Mouse (Mus musculus) myocyte (in vitro differentiated cells): Measurements from ENCODE around the gene Ncoa3. TPM values are rescaled to one million over a fixed set of nuclear protein-coding genes. Genes with fewer than 3 reads are reported as not detected.
"Not testable (repeated sequence)": the region's sequence is repeated elsewhere in the genome, so short reads cannot be mapped to it uniquely, and the experiment has no call there.

Source experiments
- H3K27me3 ChIP-seq: one replicate; pipeline ENCODE4 v1.6.1; 2011; ENCODE audit not compliant: control insufficient read depth, insufficient read depth, insufficient read length
- H3K36me3 ChIP-seq: one replicate; pipeline ENCODE4 v1.6.1; 2011; ENCODE audit not compliant: control insufficient read depth, insufficient read depth
- H3K4me2 ChIP-seq: one replicate; pipeline ENCODE4 v1.6.1; 2011; ENCODE audit warnings: low read depth, control low read depth
- H3K4me3 ChIP-seq: one replicate; pipeline ENCODE4 v1.5.1; 2011; ENCODE audit warnings: mild to moderate bottlenecking, control low read depth, moderate library complexity
- H3K79me2 ChIP-seq: one replicate; pipeline ENCODE4 v1.6.1; 2011; ENCODE audit not compliant: control insufficient read depth, insufficient read depth
- H3ac ChIP-seq: one replicate; pipeline ENCODE4 v1.6.1; 2011; ENCODE audit not compliant: control insufficient read depth, insufficient read length
- CEBPB ChIP-seq: IDR thresholded peaks from 2 replicates; pipeline ENCODE4 v1.6.1; 2011; ENCODE audit warnings: mild to moderate bottlenecking, moderate library complexity; ENCODE audit not compliant: poor library complexity, insufficient read depth, severe bottlenecking
- E2F4 ChIP-seq: IDR thresholded peaks from one replicate; pipeline ENCODE4 v1.6.1; 2011; ENCODE audit warnings: mild to moderate bottlenecking, control low read depth, moderate library complexity; ENCODE audit not compliant: insufficient read depth
- MAX ChIP-seq: IDR thresholded peaks from one replicate; pipeline ENCODE4 v1.6.1; 2011; ENCODE audit warnings: low read depth, mild to moderate bottlenecking, control low read depth
- MYOD1 ChIP-seq, 3 experiments: IDR thresholded peaks; one replicate each; pipeline ENCODE4 v1.6.1; 2011; ENCODE audit warnings: control low read depth in 2 of 3, low read depth in 2 of 3, mild to moderate bottlenecking in 2 of 3, moderate library complexity in 1 of 3; ENCODE audit not compliant: insufficient read length in 2 of 3, control insufficient read depth in 1 of 3
- MYOG ChIP-seq, 3 experiments: IDR thresholded peaks; one replicate each; pipeline ENCODE4 v1.6.1; 2011; ENCODE audit warnings: control low read depth in 2 of 3, low read depth in 2 of 3, mild to moderate bottlenecking in 2 of 3; ENCODE audit not compliant: insufficient read length in 2 of 3, control insufficient read depth in 1 of 3, insufficient read depth in 1 of 3
- POLR2A ChIP-seq: IDR thresholded peaks from one replicate; pipeline ENCODE4 v1.6.1; 2011; ENCODE audit warnings: low read depth, mild to moderate bottlenecking, control low read depth, moderate library complexity; ENCODE audit not compliant: insufficient read length
- POLR2AphosphoS2 ChIP-seq: IDR thresholded peaks from one replicate; pipeline ENCODE4 v1.6.1; 2011; ENCODE audit warnings: low read depth, control low read depth; ENCODE audit not compliant: insufficient read length
- REST ChIP-seq: IDR thresholded peaks from one replicate; pipeline ENCODE4 v1.6.1; 2011; ENCODE audit warnings: mild to moderate bottlenecking, control low read depth, moderate library complexity; ENCODE audit not compliant: insufficient read depth, insufficient read length
- SRF ChIP-seq: IDR thresholded peaks from one replicate; pipeline ENCODE4 v1.6.1; 2011; ENCODE audit warnings: low read depth; ENCODE audit not compliant: control insufficient read depth, insufficient read length
- TCF12 ChIP-seq: IDR thresholded peaks from one replicate; pipeline ENCODE4 v1.6.1; 2011; ENCODE audit warnings: mild to moderate bottlenecking, control low read depth; ENCODE audit not compliant: poor library complexity, insufficient read depth, severe bottlenecking
- TCF3 ChIP-seq: IDR thresholded peaks from one replicate; pipeline ENCODE4 v1.6.1; 2011; ENCODE audit warnings: low read depth, control low read depth; ENCODE audit not compliant: insufficient read length
- USF1 ChIP-seq: IDR thresholded peaks from one replicate; pipeline ENCODE4 v1.6.1; 2011; ENCODE audit warnings: low read depth, mild to moderate bottlenecking, control low read depth, moderate library complexity
- polyA plus RNA-seq: library from polyadenylated mRNA; unstranded; fragments of >200 nt; fragmentation: generic; extraction: Trizol; gene quantifications from one replicate; pipeline ENCODE4 v1.2.1, GENCODE M21; 2012; ENCODE audit warnings: missing spikeins

The Ncoa3 gene
- 5.8 TPM for polyA plus RNA-seq

DNA sequence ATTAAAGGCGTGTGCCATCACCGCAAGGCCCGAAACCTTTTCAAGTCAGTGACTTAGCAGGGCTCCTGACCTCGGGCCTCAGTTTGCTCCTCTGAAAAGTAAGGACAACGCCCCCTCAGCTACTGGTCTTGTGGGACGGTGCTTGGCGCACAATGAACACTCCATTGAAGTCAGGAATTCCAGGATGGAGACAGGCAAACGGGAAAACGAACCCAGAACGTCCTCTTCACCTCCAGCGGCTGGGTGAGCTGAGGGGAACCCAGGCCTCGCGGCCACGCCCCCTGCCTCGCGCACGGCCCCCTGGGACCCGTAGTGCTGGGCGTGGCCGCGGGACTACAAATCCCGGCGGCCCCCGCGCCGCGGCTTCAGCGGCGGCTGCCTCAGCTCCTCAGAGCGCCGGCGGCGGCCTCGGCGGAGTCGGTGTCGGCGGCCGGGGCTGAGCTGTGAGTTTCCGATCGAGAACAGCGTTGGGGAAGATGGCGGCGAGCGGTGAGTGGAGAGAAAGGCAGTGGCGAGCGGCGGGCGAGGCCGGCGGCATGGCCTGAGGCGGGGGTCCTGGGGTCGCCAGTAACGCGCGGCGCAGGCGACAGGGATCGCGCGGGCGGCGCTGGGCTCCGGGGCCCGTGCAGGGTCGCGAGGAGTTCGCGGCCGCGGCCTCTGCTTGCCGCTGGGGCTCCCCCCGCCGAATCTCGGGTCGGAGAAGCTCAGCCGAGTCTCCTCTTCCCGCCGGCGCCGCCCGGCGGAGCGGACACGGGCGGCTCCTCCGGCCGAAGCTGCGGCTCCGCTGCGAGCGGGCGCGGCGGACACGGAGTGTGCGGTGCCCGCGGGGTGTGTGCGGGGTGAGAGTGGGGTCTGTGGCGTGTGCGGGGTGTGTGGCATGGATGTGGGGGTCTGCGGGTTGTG lies at the start of gene Ncoa3:
Gene Ncoa3, plus strand, starts transcription at position 367 of the 903 bp plus-strand sequence.
- no peaks in the 10 kb centered on the region for H3K36me3 ChIP-seq
- peak within 1 kb of the TSS; percentile 94 for H3K4me2 ChIP-seq
- H3ac ChIP-seq: peak within 1 kb of the TSS; percentile 72
- no peaks in the 10 kb centered on the region for H3K27me3 ChIP-seq
- TF ChIP-seq CEBPB (no peak), POLR2A (peak; percentile 94), SRF (no peak), MYOD1 (IDR thresholded peaks at IDR 0.05; ENCODE audit: control insufficient read depth in 1 of 3, insufficient read length in 2 of 3, low read depth in 2 of 3) (peak in 1 of 3 experiments; percentile 17), USF1 (no peak), POLR2AphosphoS2 (peak; percentile 94), MAX (no peak), E2F4 (no peak), TCF12 (no peak), MYOG (IDR thresholded peaks at IDR 0.05; ENCODE audit: control insufficient read depth in 1 of 3, insufficient read depth in 1 of 3, insufficient read length in 2 of 3, low read depth in 2 of 3) (no peak), TCF3 (no peak), REST (no peak)
- H3K4me3 ChIP-seq: peak within 1 kb of the TSS; percentile 41
- H3K79me2 ChIP-seq: peaks cover 42% of the 10 kb centered on the region

DNA sequence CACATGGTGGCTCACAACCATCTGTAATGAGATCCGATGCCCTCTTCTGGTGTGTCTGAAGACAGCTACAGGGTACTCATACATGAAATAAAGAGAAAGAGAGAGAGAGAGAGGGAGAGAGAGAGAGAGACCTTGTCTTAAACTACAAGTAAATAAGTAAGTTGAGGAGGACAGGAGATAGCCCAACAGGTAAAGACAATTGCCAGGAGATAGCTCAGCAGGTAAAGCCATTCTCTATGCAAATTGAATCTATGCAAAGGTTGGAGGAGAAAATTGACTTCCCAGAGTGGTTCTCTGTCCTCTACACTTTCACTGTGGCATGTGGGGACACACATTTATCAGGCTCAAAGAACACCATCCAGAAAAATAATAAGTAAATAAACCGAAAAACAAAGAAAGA lies 49.3 kb upstream of the Ncoa3 start:
- H3K27me3 ChIP-seq: no peaks in the 10 kb centered on the region
- no peak overlapping the region for H3K4me3 ChIP-seq
- H3K79me2 ChIP-seq: no peaks in the 10 kb centered on the region
- H3K36me3 ChIP-seq: no peaks in the 10 kb centered on the region
- TF ChIP-seq SRF: no peak
- TF ChIP-seq CEBPB: no peak
- TF ChIP-seq MAX: no peak
- no peak for TF ChIP-seq USF1
- no peak for TF ChIP-seq E2F4
- no peak overlapping the region for H3K4me2 ChIP-seq
- no peak overlapping the region for H3ac ChIP-seq

DNA sequence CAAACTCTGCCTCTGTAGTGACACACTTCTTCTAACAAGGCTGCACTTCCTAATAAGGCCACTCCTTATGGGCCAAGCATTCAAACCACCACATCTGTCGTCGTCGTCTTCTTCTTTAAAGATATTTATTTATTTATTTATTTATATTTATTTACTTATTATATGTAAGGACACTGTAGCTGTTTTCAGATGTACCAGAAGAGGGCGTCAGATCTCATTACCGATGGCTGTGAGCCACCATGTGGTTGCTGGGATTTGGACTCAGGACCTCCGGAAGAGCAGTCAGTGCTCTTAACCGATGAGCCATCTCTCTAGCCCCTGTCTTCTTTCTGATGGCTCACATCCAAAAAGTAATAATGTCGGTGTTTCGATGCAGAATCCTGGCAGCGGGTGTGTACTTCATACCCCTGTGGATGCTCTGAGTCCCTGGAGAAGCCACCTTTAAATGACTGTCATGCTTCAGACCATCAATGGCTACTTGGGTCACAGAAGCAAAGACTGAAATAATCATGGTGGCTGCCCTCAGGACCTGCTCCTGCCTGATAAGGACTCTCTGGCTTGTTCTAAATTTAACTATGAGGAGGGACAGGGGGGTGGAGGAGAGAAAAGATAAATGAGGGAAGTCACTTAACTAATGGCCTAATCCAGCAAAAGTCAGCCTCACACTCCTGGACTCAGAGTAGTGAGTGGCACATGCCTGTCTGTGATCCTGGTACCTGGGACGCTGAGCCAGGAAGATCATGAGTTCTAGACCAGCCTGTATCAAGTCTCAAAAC lies 47.7 kb upstream of the Ncoa3 start:
- Histone ChIP-seq H3K4me3 (no peak overlapping the region), H3K79me2 (no peaks in the 10 kb centered on the region), H3ac (no peak overlapping the region), H3K4me2 (no peak overlapping the region), H3K27me3 (no peaks in the 10 kb centered on the region), H3K36me3 (no peaks in the 10 kb centered on the region)
- TF ChIP-seq POLR2AphosphoS2: no peak
- TF ChIP-seq POLR2A: no peak
- no peak for TF ChIP-seq MYOG (IDR thresholded peaks at IDR 0.05; ENCODE audit: control insufficient read depth in 1 of 3, insufficient read depth in 1 of 3, insufficient read length in 2 of 3, low read depth in 2 of 3)
- TF ChIP-seq REST: no peak
- TF ChIP-seq MYOD1 (IDR thresholded peaks at IDR 0.05; ENCODE audit: control insufficient read depth in 1 of 3, insufficient read length in 2 of 3, low read depth in 2 of 3): no peak
- TF ChIP-seq MAX: no peak
- no peak for TF ChIP-seq TCF12
- TF ChIP-seq USF1: no peak
- TF ChIP-seq TCF3: no peak
- TF ChIP-seq E2F4: no peak
- no peak for TF ChIP-seq CEBPB
- TF ChIP-seq SRF: no peak

GRCm38 (mm10) chr2:165946046-165946564 lies 46.3 kb upstream of the Ncoa3 start:
- TF ChIP-seq TCF12 (no peak), MYOD1 (IDR thresholded peaks at IDR 0.05; ENCODE audit: control insufficient read depth in 1 of 3, insufficient read length in 2 of 3, low read depth in 2 of 3) (no peak)
- H3ac ChIP-seq: no peak overlapping the region
- H3K27me3 ChIP-seq: no peaks in the 10 kb centered on the region
- no peaks in the 10 kb centered on the region for H3K36me3 ChIP-seq
- no peaks in the 10 kb centered on the region for H3K79me2 ChIP-seq
- H3K4me2 ChIP-seq: no peak overlapping the region
- no peak overlapping the region for H3K4me3 ChIP-seq

- Histone ChIP-seq H3K4me3 (no peak overlapping the region), H3K36me3 (no peaks in the 10 kb centered on the region), H3K4me2 (no peak overlapping the region), H3K79me2 (no peaks in the 10 kb centered on the region), H3K27me3 (no peaks in the 10 kb centered on the region), H3ac (no peak overlapping the region)
- TF ChIP-seq USF1: no peak
Observed at GRCm38 (mm10) chr2:165948007-165948406, 44.4 kb upstream of the Ncoa3 start.

- H3K4me3 ChIP-seq, H3K79me2 ChIP-seq, H3K27me3 ChIP-seq, H3ac ChIP-seq, H3K36me3 ChIP-seq, H3K4me2 ChIP-seq: not testable (repeated sequence)
Observed at GRCm38 (mm10) chr2:165948785-165949184, 43.7 kb upstream of the Ncoa3 start.
